Mouse (Mus musculus): ENCODE measurements around the gene Ankrd12.

Ankrd12 gene

GRCm38 (mm10) chr17:65967751-65968150 lies 109.1 kb downstream of the Ankrd12 start:
- DNase-seq (ENCODE audit: low read depth, low spot score): no peak

- DNase-seq (ENCODE audit: low read depth, low spot score): no peak
Measured at GRCm38 (mm10) chr17:65962263-65962662, 114.6 kb downstream of the Ankrd12 start.

GRCm38 (mm10) chr17:65961606-65962136 lies 115.2 kb downstream of the Ankrd12 start:
- DNase-seq (ENCODE audit: low read depth, low spot score): no peak

- DNase-seq (ENCODE audit: low read depth, low spot score): no peak
Measured at GRCm38 (mm10) chr17:65959011-65959410, 117.9 kb downstream of the Ankrd12 start.

- DNase-seq (ENCODE audit: low read depth, low spot score): no peak
Measured at GRCm38 (mm10) chr17:65958366-65958765, 118.5 kb downstream of the Ankrd12 start.

- no peak for DNase-seq (ENCODE audit: low read depth, low spot score)
Measured at GRCm38 (mm10) chr17:65957782-65958325, 119.0 kb downstream of the Ankrd12 start.

- no peak for DNase-seq (ENCODE audit: low read depth, low spot score)
Measured at GRCm38 (mm10) chr17:65956993-65957781, 119.7 kb downstream of the Ankrd12 start.

- no peak for DNase-seq (ENCODE audit: low read depth, low spot score)
Measured at GRCm38 (mm10) chr17:65956140-65956539, 120.7 kb downstream of the Ankrd12 start.

GRCm38 (mm10) chr17:65953959-65954358 lies 122.9 kb downstream of the Ankrd12 start:
- no peak for DNase-seq (ENCODE audit: low read depth, low spot score)

GRCm38 (mm10) chr17:65952083-65952482 lies 124.8 kb downstream of the Ankrd12 start:
- DNase-seq (ENCODE audit: low read depth, low spot score): no peak

- DNase-seq (ENCODE audit: low read depth, low spot score): peak; percentile 69
Measured at GRCm38 (mm10) chr17:65950622-65951404, 126.1 kb downstream of the Ankrd12 start, which contains the start of gene Twsg1. Gene Twsg1, minus strand, starts transcription at chr17:65951226.

GRCm38 (mm10) chr17:65950183-65950582 lies 126.7 kb downstream of the Ankrd12 start:
- no peak for DNase-seq (ENCODE audit: low read depth, low spot score)

GRCm38 (mm10) chr17:65947307-65947706 lies 129.6 kb downstream of the Ankrd12 start:
- DNase-seq (ENCODE audit: low read depth, low spot score): no peak

- no peak for DNase-seq (ENCODE audit: low read depth, low spot score)
Measured at GRCm38 (mm10) chr17:65945420-65945819, 131.5 kb downstream of the Ankrd12 start.

- no peak for DNase-seq (ENCODE audit: low read depth, low spot score)
Measured at GRCm38 (mm10) chr17:65942394-65942793, 134.5 kb downstream of the Ankrd12 start.

GRCm38 (mm10) chr17:65941275-65941674 lies 135.6 kb downstream of the Ankrd12 start:
- DNase-seq (ENCODE audit: low read depth, low spot score): no peak

- DNase-seq (ENCODE audit: low read depth, low spot score): no peak
Measured at GRCm38 (mm10) chr17:65940221-65940620, 136.7 kb downstream of the Ankrd12 start.

- DNase-seq (ENCODE audit: low read depth, low spot score): no peak
Measured at GRCm38 (mm10) chr17:65939461-65940192, 137.3 kb downstream of the Ankrd12 start.

GRCm38 (mm10) chr17:65937671-65938070 lies 139.2 kb downstream of the Ankrd12 start:
- DNase-seq (ENCODE audit: low read depth, low spot score): no peak

GRCm38 (mm10) chr17:65933741-65934140 lies 143.1 kb downstream of the Ankrd12 start:
- DNase-seq (ENCODE audit: low read depth, low spot score): no peak

GRCm38 (mm10) chr17:65931525-65931924 lies 145.4 kb downstream of the Ankrd12 start:
- DNase-seq (ENCODE audit: low read depth, low spot score): no peak

Measured in WW6 (cell line).